Mouse (Mus musculus) kidney, embryonic 14.5 days (tissue): Measurements from ENCODE around the gene Pbx4. TPM values are rescaled to one million over a fixed set of nuclear protein-coding genes. Genes with fewer than 3 reads are reported as not detected.

Experiments
- ATAC-seq: fragments of 200-750 bp; cut with Nextera tagmentation; 2 replicates; pipeline ENCODE4 v1.8.0; 2017; ENCODE audit warnings: moderate number of reproducible peaks, mild to moderate bottlenecking, moderate TSS enrichment, moderate library complexity; ENCODE audit not compliant: low FRiP score, low TSS enrichment
- H3K27ac ChIP-seq: fragments of 300-500 bp; sonication (generic); 2 replicates; pipeline ENCODE4 v1.5.1; 2014; ENCODE audit warnings: low read depth, mild to moderate bottlenecking, low read length, moderate library complexity, mixed read lengths
- H3K27me3 ChIP-seq: fragments of 300-500 bp; sonication (generic); 2 replicates; pipeline ENCODE4 v1.6.1; 2014; ENCODE audit warnings: mild to moderate bottlenecking, low read length; ENCODE audit not compliant: control insufficient read depth, insufficient read depth
- H3K36me3 ChIP-seq: fragments of 300-500 bp; sonication (generic); 2 replicates; pipeline ENCODE4 v1.6.1; 2014; ENCODE audit warnings: low read length, mixed read lengths; ENCODE audit not compliant: control insufficient read depth, insufficient read depth
- H3K4me1 ChIP-seq: fragments of 300-500 bp; sonication (generic); 2 replicates; pipeline ENCODE4 v1.6.1; 2014; ENCODE audit warnings: low read length, mixed read lengths; ENCODE audit not compliant: control insufficient read depth, insufficient read depth
- H3K4me2 ChIP-seq: fragments of 300-500 bp; sonication (generic); replicated peaks from 2 replicates; pipeline ENCODE4 v1.6.1; 2014; ENCODE audit warnings: low read depth, mild to moderate bottlenecking, low read length
- H3K4me3 ChIP-seq: fragments of 300-500 bp; sonication (generic); 2 replicates; pipeline ENCODE4 v1.5.1; 2014; ENCODE audit warnings: mild to moderate bottlenecking, low read length
- H3K9ac ChIP-seq: fragments of 300-500 bp; sonication (generic); 2 replicates; pipeline ENCODE4 v1.6.1; 2014; ENCODE audit warnings: low read depth, mild to moderate bottlenecking, low read length, moderate library complexity
- H3K9me3 ChIP-seq: fragments of 300-500 bp; sonication (generic); 2 replicates; pipeline ENCODE4 v1.6.1; 2016; ENCODE audit warnings: low read length; ENCODE audit not compliant: control insufficient read depth
- WGBS: fragments of 180-500 bp; shearing (Covaris S2); extraction: QIAGEN DNeasy Blood & Tissue Kit; methylation state at CpG from one replicate; pipeline ENCODE4 v1.1.7; 2014; 5-methylcytosine and 5-hydroxymethylcytosine counted together
- polyA plus RNA-seq: library from polyadenylated mRNA; unstranded; fragments of >200 nt; fragmentation: Nextera tagmentation; extraction: Ambion mirVana; gene quantifications from 2 replicates; pipeline ENCODE4 v1.2.1, GENCODE M21; 2014

The Pbx4 gene
- polyA plus RNA-seq, 1 experiment from 2014 or later: 9.7 TPM

DNA sequence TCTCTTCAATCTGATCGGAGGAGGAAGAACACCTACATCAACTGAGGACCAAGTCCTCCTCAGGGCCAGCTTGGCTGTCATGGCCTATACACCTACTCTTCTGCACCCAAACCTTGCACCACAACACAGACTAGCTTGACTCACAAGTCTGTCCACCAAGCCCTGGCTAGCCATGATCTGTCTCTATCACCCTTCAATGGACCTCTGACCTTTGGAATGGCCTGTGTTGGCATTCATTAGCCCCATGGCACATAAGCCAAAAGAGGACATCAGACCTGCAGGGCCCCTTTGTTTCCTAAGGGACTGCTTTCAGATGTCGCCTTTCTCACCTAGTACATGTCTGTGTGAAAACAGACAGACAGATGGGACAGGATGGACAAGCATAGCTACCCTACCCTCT lies 88.8 kb downstream of the Pbx4 start:
- no peak overlapping the region for H3K4me3 ChIP-seq
- H3K4me1 ChIP-seq: peaks cover 12% of the 10 kb centered on the region; the same call in 1 of the 2 replicates
- H3K27ac ChIP-seq: peak overlapping the region; percentile 60; the same call in 1 of the 2 replicates
- H3K4me2 ChIP-seq: no peak overlapping the region
- no peaks in the 10 kb centered on the region for H3K9me3 ChIP-seq
- no peaks in the 10 kb centered on the region for H3K27me3 ChIP-seq
- ATAC-seq: no peak
- 86% methylated on average over 2 of the region's 2 CpGs for WGBS
- H3K9ac ChIP-seq: 0 out of 2 replicates have a peak overlapping the region, but pooled peaks have one; percentile 4
- H3K36me3 ChIP-seq: peaks cover 23% of the 10 kb centered on the region

Other genes with a start within 250 kb of the Pbx4 start
- gene Zfp868, start 206.9 kb upstream of the Pbx4 start, polyA plus RNA-seq: 25.1 and 27.6 TPM in 2 replicates
- 1.1 and 2.3 TPM in 2 replicates for gene Zfp964, start 178.0 kb upstream of the Pbx4 start, polyA plus RNA-seq
- 21.8 and 37.5 TPM in 2 replicates for gene Zfp869, start 121.8 kb upstream of the Pbx4 start, polyA plus RNA-seq
- gene Zfp963, start 82.5 kb upstream of the Pbx4 start, polyA plus RNA-seq: 5.6 and 6.8 TPM in 2 replicates
- not detected in 2 replicates for gene Gm20422, start 57.6 kb upstream of the Pbx4 start, polyA plus RNA-seq
- 38.5 and 53.4 TPM in 2 replicates for gene Atp13a1, start 41.3 kb upstream of the Pbx4 start, polyA plus RNA-seq
- 26.2 and 35.8 TPM in 2 replicates for gene Zfp866, start 41.3 kb upstream of the Pbx4 start, polyA plus RNA-seq
- 8.1 and 8.2 TPM in 2 replicates for gene Gmip, start 23.8 kb upstream of the Pbx4 start, polyA plus RNA-seq
- gene Lpar2, start 10.1 kb upstream of the Pbx4 start, polyA plus RNA-seq: 1.6 and 1.7 TPM in 2 replicates
- gene Cilp2, start 55.2 kb downstream of the Pbx4 start, polyA plus RNA-seq: 0.58 and 0.77 TPM in 2 replicates
- 2.7 and 5.1 TPM in 2 replicates for gene Tssk6, start 69.7 kb downstream of the Pbx4 start, polyA plus RNA-seq
- gene Ndufa13, start 70.1 kb downstream of the Pbx4 start, polyA plus RNA-seq: 192 and 272 TPM in 2 replicates
- 1.7 and 3.3 TPM in 2 replicates for gene Yjefn3, start 70.2 kb downstream of the Pbx4 start, polyA plus RNA-seq
- 42.1 and 59.0 TPM in 2 replicates for gene Gatad2a, start 163.9 kb downstream of the Pbx4 start, polyA plus RNA-seq
- gene Mau2, start 210.2 kb downstream of the Pbx4 start, polyA plus RNA-seq: 36.2 and 58.4 TPM in 2 replicates
- gene Sugp1, start 210.3 kb downstream of the Pbx4 start, polyA plus RNA-seq: 33.7 and 38.1 TPM in 2 replicates
- gene Tm6sf2, start 240.4 kb downstream of the Pbx4 start, polyA plus RNA-seq: 0.55 and 0.89 TPM in 2 replicates